Mouse (Mus musculus) lung, adult 2 months (tissue): Measurements from ENCODE around the gene Ifi35. TPM values are rescaled to one million over a fixed set of nuclear protein-coding genes. Genes with fewer than 3 reads are reported as not detected.
"Not testable (repeated sequence)": the region's sequence is repeated elsewhere in the genome, so short reads cannot be mapped to it uniquely, and the experiment has no call there.

Source experiments
- DNase-seq: peaks from one replicate; pipeline ENCODE4 v3.0.0; 2022
- H3K4me1 ChIP-seq: fragments of 200-500 bp; 2 replicates; pipeline ENCODE4 v1.6.1; 2011; ENCODE audit warnings: low read length; ENCODE audit not compliant: control insufficient read depth, insufficient read depth
- H3K4me3 ChIP-seq: fragments of 200-500 bp; replicated peaks from 2 replicates; pipeline ENCODE3; 2011; ENCODE audit warnings: low read depth, mild to moderate bottlenecking, control low read depth, low read length; ENCODE audit errors: extremely low read depth
- CTCF ChIP-seq: fragments of 200-500 bp; IDR thresholded peaks from 2 replicates; pipeline ENCODE4 v1.5.1; 2011; ENCODE audit warnings: mild to moderate bottlenecking, low read length, control low read depth; ENCODE audit not compliant: insufficient read depth
- POLR2A ChIP-seq: fragments of 200-500 bp; IDR thresholded peaks from 2 replicates; pipeline ENCODE4 v1.6.1; 2011; ENCODE audit warnings: low read depth, mild to moderate bottlenecking, control low read depth, low read length, borderline replicate concordance; ENCODE audit errors: extremely low read depth
- WGBS: fragments of 180-500 bp; shearing (Covaris S2); methylation state at CpG from one replicate; pipeline ENCODE4 v1.1.7; 2018; 5-methylcytosine and 5-hydroxymethylcytosine counted together
- polyA plus RNA-seq: library from polyadenylated mRNA; depleted of rRNA; stranded (reverse); fragments of >200 nt; gene quantifications from 2 replicates; pipeline ENCODE4 v1.2.3, GENCODE M21; 2012

Gene Ifi35
- polyA plus RNA-seq, 1 experiment, result 76.4 TPM

DNA sequence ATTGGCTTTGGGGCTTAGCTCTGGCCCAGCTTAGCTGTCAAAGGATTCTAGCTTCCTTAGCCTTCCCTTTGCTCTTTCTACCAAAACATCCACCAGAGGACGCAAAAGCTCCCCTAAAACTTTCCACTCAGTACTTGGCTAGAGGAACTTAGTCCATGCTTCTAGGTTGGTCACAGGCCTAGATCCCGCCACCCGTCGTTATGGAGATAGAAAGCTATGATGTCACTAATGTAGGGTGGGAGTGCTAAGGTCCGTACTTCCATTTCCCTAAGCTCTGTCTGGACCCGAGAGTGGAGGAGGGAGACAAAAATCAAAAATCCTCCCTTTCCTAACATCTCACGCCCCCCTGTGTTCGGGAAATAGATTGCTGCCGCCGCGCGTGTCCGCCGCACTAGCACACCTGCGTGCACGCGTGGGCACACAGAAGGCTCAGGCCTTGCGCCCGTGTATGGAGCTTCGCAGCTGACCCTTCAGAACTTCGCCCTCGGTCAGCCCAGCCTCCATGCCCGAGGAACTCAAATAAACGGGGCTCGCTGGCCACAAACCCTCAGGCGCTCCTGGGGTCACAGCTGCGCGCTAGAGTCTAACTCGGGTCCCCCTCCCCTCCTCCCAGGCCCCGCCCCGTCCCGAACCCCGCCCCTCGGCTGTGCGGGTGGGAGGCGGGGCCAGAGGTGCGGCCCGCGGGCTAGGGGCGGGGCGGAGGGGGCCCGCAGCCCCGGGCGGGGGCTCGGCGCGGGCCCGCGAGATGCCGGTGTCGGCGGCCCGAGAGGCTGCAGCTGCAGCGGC, 19.5 kb downstream of the Ifi35 start:
- H3K4me1 ChIP-seq, result peaks cover 6% of the 10 kb centered on the region
- WGBS, result under 1% methylated on average over 53 of the region's 54 CpGs
- peak; percentile 74 for DNase-seq

GRCm38 (mm10) chr11:101468263-101468688, 20.1 kb downstream of the Ifi35 start:
- under 1% methylated on average over 24 of the region's 31 CpGs for WGBS
- TF ChIP-seq CTCF (no peak), POLR2A (no peak)
- Histone ChIP-seq H3K4me1 (peaks cover 6% of the 10 kb centered on the region), H3K4me3 (peak overlapping the region; percentile 65)
- DNase-seq, result peak; percentile 52

More for the DNA sequence above, 19.5 kb downstream of the Ifi35 start:
- peak overlapping the region; percentile 87 for H3K4me3 ChIP-seq
- TF ChIP-seq CTCF (peak; percentile 31), POLR2A (no peak)

DNA sequence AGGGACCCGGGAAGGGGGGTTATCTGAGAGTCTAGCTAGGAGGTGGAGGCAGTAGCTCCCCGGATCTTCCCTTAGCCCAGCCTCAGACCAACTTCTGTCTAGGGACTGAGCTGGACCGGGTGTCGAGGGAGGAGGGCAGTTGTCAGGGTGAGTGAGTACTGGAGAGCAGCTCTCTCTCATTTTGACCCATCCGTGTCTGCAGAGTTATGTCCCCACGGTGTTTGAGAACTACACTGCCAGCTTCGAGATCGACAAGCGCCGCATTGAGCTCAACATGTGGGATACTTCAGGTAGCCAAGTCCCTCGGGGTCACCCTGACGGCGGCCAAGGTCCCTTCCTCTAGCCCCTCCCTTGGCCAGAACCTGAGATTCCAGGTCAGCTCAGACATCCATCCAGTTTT, 20.5 kb downstream of the Ifi35 start:
- Histone ChIP-seq H3K4me1 (peaks cover 3% of the 10 kb centered on the region), H3K4me3 (peak overlapping the region; percentile 20)
- 12% methylated on average over 13 of the region's 13 CpGs for WGBS
- TF ChIP-seq CTCF (no peak), POLR2A (no peak)
- DNase-seq, result no peak

GRCm38 (mm10) chr11:101469155-101469554, 20.9 kb downstream of the Ifi35 start:
- WGBS, result 70% methylated on average over 4 of the region's 4 CpGs
- Histone ChIP-seq H3K4me3 (no peak overlapping the region), H3K4me1 (peaks cover 2% of the 10 kb centered on the region)
- no peak for TF ChIP-seq CTCF
- no peak for TF ChIP-seq POLR2A
- no peak for DNase-seq

DNA sequence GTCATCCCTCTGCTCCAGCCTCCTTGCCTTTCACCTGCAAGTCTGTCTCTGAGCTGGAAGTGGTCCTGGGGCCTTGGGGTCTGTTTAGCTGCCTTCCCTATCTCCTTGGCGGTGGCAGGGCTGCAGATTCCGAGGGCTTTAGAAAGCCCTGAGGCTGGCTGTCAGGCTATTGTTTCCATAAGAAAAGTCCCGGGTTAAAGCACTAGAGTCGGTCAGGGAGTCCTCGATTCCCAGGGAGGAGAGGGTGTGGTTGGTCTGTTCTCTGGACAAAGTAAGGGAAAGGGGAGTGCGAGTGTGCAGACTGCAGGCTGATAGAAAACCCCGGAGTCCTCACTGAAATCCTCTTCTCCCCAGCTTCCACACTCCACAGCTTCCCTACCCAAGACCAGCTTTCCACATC, 22.0 kb downstream of the Ifi35 start:
- Histone ChIP-seq H3K4me1 (peaks cover 2% of the 10 kb centered on the region), H3K4me3 (no peak overlapping the region)
- TF ChIP-seq POLR2A, result no peak
- WGBS, result 57% methylated on average over 7 of the region's 7 CpGs
- DNase-seq, result no peak

GRCm38 (mm10) chr11:101471926-101472325, 23.7 kb downstream of the Ifi35 start:
- H3K4me3 ChIP-seq, result no peak overlapping the region
- DNase-seq, result no peak
- peaks cover 2% of the 10 kb centered on the region; the same call in 1 of the 2 replicates for H3K4me1 ChIP-seq
- no peak for TF ChIP-seq POLR2A
- no peak for TF ChIP-seq CTCF
- WGBS, result 51% methylated on average over 3 of the region's 3 CpGs

DNA sequence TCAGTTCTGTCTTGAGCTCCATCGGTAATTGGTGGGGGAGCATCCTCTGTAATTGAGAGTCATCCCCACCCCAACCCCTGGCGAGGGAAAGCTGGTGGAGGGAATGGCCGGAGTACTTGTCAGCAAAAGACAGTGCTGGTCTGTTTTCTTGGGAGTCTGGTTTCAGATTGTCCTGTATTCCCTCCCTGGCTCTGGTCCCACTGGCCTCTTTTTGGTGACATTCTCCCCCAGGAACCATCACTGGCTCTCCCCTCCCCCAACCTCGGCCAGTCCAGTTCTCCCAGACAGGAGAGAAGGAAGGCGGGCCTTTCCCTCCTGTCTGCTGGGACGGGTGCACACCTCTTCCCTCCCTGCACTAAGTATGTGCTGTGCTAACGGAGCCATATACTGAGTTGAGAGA, 24.1 kb downstream of the Ifi35 start:
- 67% methylated on average over 7 of the region's 7 CpGs for WGBS
- H3K4me3 ChIP-seq, result no peak overlapping the region
- no peaks in the 10 kb centered on the region; the same call in 1 of the 2 replicates for H3K4me1 ChIP-seq
- DNase-seq, result no peak
- TF ChIP-seq POLR2A (no peak), CTCF (no peak)

DNA sequence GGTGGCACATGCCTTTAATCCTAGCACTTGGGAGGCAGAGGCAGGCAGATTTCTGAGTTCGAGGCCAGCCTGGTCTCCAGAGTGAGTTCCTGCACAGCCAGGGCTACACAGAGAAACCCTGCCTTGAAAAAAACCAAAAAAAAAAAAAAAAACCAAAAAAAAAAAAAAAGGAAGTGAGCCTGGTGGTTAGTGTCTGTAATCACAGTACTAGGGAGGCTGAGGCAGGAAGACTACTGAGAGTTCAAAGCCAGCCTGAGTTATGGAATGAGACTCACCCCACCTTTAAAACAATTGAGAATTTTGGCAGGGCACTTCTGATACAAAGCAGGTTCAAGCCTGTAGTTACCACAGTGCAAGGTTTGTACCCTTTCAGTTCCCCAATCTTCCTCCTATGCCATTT, 25.5 kb downstream of the Ifi35 start:
- not testable (repeated sequence) for DNase-seq, H3K4me1 ChIP-seq, H3K4me3 ChIP-seq
- 84% methylated on average over 1 of the region's 1 CpGs for WGBS

- H3K4me1 ChIP-seq, result peaks cover 5% of the 10 kb centered on the region
- no peak for DNase-seq
- TF ChIP-seq CTCF (no peak), POLR2A (no peak)
- H3K4me3 ChIP-seq, result no peak overlapping the region
- WGBS, result 46% methylated on average over 5 of the region's 5 CpGs
Measured at GRCm38 (mm10) chr11:101474298-101474697, 26.1 kb downstream of the Ifi35 start.

DNA sequence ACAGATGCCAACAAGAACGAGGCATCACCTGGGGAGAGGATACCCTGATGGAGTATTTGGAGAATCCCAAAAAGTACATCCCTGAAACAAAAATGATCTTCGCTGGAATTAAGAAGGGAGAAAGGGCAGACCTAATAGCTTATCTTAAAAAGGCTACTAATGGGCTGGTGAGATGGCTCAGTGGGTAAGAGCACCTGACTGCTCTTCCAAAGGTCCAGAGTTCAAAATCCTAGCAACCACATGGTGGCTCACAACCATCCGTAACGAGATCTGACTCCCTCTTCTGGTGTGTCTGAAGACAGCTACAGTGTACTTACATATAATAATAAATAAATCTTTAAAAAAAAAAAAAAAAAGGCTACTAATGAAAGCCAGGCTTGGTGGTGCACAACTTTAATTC, 28.2 kb downstream of the Ifi35 start:
- H3K4me3 ChIP-seq, result not testable (repeated sequence)

DNA sequence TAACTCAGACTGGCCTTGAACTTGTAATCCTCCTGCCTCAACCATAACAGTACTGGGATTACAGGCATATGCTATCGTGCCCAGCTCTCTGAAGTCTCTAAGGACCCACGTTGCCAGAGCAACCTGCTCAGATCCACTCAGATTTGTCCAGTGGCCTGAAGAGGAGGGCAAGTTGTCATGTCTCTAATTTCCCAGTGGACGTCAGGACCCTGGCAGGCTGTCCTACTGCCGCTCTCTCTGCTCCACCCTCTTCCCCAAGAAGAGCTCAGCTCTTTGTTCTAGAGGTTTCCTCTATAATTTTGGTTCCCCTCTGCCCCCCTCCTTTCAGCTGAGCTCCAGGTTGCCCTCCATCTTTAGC, 29.0 kb downstream of the Ifi35 start:
- DNase-seq, result no peak
- WGBS, result 47% methylated on average over 4 of the region's 4 CpGs
- Histone ChIP-seq H3K4me3 (no peak overlapping the region), H3K4me1 (peaks cover 5% of the 10 kb centered on the region)
- no peak for TF ChIP-seq CTCF
- TF ChIP-seq POLR2A, result no peak

More for the DNA sequence above, 28.2 kb downstream of the Ifi35 start:
- not testable (repeated sequence) for H3K4me1 ChIP-seq, DNase-seq
- WGBS, result 84% methylated on average over 4 of the region's 4 CpGs
